Mouse (Mus musculus): Measurements from ENCODE around the gene Gm7694.

Gm7694 gene

DNA sequence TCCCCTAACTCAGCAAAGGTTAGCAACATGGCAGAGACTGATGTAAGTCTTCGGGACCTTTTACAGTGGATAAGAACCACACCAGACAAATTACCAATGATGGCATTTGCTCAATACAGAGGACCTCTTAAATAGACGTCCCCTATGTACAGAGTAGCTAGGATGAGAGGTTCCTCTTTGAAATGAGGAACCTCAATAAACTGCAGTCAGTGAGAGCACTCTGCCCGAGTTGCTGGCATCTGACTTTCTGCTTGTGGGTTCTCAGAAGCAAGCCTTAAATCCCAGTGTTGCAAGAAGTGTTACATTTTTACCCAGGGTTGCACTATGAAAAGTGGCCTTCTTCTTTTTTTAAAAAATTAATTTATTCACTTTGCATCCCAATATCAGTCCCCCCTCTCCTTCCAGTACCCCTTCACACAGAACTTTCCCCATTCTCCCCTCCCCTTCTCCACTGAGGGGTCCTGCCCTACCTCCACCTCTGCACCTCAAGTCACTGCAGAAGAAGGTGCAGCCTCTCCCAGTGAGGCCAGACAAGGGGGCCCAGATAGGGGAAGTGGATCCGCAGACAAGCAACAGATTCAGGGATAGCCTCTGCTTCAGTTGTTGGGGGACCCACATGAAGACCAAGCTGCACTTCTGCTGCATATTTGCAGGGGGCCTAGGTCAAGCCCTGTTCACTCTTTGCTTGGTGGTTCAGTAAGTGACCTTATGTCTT, 23.6 kb downstream of the Gm7694 start:
- no peak for DNase-seq (ENCODE audit: low read depth, low spot score)

DNA sequence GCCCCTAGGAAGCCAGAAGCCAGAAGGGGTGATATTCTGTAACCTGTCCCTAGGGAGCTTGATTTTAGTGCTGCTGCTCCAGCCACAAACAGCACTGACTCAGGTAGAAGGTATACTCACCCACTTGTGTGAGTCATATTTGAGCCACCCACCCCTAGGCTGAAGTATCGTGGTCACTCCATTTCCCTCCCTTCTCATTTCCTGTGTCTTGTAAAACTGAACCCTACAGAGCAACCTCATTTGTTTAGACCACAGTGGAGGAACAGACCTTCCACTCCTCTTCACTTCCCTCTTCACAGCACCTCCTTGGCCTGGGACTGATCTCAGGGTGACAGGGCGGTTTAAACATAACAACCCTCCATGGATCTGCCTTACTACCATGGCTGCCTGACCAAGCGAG, 29.1 kb downstream of the Gm7694 start, which contains the start of gene Sh2d1b1:
Gene Sh2d1b1, plus strand, starts transcription at position 305 of the 400 bp plus-strand sequence.
- DNase-seq (ENCODE audit: low read depth, low spot score): no peak

DNA sequence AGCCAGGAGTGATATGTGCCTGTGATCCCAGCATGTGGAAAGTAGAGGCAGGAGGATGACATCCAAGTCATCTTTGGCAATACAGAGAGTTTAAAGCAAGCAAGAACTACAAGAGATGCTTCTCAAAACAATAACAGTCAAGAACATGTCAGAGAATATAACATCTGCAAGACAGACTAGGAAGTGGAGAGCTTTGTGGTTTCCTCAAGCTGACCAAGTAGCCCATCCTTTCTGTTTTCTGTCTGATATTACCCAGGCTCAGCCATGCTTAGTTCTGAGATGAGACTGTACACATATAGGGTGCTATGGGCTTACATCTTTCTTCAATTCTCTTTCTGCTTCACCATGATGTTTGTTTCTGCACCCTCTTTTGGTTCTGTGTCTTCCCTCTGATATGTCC, 32.9 kb downstream of the Gm7694 start:
- no peak for DNase-seq (ENCODE audit: low read depth, low spot score)

DNA sequence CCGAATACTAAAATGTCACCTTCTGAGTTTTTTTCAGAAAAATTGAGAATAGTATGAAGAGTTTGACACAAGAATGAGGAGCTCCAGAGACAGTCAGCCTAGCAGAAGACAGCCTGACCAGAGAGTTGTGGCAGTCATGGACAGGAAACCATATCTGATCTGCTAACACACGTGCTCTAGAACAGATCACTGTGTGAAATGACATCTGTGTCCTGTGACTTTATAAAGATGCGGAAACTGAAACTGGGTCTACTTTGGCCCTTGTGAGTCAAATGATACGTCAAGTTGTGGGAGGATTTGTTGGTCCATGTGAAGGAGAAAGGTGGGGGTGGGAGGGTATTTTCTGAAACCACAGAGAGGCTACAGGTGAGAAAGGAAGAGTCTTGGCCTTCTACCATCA, 35.4 kb downstream of the Gm7694 start:
- no peak for DNase-seq (ENCODE audit: low read depth, low spot score)

DNA sequence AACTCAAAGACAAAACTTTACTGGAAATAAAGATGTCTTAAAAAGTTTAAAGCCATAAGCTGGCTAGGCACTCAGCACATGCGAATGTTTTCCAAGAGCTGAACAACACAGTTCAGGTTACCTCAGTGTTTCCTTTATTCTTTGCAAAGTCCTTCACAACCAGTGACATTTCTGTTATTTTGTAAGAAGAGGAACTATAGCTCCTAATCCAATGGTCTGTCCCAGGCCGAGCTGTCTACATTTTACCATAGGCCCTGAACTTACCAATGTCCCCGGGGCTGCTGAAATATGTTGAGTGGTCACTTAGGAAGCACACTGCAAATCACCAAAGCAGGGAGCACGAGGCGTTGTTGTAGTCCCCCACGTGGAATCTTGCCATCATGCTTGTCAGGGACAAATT, 35.9 kb downstream of the Gm7694 start:
- DNase-seq (ENCODE audit: low read depth, low spot score): no peak

DNA sequence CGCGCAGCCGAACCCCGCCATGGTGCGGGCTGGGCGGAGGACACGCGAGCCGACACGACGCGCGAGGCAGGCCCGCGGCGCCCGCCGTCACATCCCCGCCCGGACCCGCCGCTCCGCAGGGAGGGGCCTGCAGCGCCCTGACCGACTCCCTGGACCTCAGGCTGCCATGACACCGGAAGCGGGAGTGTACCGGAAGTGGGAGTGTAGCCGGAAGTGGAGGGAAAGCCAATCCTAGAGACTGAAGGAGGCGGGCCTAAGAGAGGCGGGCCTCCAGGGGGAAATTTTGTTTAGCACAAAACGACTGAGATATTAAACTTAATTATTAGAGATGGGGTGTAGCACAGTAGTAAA, 50.6 kb downstream of the Gm7694 start:
- DNase-seq (ENCODE audit: low read depth, low spot score): peak; percentile 97

DNA sequence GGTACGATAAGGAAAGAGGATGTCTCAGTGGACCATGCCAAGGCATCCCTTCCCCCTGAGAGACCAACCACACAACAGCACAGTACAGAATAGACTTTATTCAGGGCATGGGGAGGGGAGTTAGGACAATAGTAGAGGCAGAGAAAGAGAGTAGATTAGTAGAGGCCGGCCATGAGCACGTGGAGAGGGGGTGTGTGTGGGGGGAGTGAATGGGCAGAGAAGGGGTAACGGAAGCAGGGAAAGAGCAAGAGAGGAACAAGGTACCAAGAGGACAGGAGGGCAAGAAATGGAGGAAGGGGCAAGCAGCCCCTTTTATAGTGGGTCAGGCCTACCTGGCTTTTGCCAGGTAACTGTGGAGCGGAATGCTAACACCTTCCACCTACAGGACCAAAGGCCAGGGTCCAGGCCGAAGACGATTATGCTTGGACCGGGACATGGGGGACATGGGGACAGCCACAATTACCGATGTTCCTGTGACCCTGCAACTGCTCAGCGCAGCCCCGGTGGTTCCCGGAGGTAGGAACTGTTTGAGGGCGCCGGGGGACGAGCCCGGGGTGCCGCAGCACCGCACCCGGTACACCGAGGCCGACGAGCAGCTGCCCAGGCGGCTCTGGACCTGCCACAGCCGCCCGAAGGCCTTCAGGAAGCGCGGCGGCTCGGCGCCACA, 51.1 kb downstream of the Gm7694 start:
- no peak for DNase-seq (ENCODE audit: low read depth, low spot score)
